Mouse (Mus musculus) adrenal gland, postnatal 25 days (tissue): ENCODE measurements at regions not wholly inside any gene's neighbourhood (a gene's known extent, or its start where the extent isn't known, plus 50 kb on each side); places are given as distances from the start of the nearest gene placed in this dataset.
A peak's percentile ranks its signal among the peaks of the same experiment; 100 is the strongest.

Experiments
- DNase-seq: peaks from one replicate; pipeline ENCODE4 v3.0.0; 2021; ENCODE audit warnings: mixed read lengths

DNA sequence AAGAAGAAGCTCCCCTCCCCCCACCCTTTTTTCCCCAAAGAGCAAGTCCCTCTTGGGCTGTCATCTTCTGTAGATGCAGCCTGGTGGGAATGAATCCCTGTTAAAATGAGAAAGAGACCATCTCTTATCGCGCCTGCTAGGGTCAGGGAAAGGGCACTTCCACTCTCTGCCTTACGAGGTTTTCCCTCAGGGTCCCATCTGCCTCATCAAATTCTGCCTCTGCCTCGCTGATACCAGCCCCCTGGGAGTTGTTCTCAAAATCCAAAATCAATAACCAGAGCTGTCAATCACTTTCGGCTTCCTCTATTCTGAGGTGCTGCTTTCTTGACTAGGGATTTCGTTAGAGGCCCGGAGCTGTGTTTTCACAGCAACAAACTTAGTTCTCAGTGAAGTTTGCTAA lies 255.7 kb downstream of the Stim2 start:
- DNase-seq = no peak

DNA sequence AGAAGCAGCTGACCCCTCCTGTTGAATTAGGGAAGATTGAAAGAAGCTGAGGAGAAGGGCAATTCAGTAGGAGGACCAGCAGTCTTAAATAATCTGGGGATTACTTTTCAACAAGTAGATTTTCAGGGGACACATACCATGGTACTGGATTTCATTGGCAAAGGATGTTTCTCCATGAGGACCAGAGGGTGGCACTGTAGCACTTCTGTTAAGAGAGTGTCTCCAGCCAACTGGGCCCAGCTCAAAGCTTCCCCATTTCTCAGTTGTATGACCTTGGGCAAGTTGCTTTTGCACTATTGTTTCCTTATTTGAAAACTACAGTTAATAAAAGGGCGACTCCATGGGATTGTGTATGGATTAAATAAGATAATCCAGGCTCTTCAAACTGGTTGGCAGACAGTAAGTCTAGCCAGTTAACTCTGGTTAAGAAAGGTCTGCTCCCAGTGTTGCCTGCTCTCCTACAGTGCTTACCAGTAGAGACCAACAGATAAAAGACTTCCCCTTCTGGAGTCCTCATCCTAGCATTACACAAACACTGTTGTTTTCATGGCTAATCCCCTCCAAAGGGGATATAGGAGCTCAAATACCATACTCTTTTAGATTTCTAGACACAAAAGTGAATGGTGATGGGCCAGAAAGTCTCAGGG lies 259.9 kb downstream of the Stim2 start:
- DNase-seq = peak; percentile 10

DNA sequence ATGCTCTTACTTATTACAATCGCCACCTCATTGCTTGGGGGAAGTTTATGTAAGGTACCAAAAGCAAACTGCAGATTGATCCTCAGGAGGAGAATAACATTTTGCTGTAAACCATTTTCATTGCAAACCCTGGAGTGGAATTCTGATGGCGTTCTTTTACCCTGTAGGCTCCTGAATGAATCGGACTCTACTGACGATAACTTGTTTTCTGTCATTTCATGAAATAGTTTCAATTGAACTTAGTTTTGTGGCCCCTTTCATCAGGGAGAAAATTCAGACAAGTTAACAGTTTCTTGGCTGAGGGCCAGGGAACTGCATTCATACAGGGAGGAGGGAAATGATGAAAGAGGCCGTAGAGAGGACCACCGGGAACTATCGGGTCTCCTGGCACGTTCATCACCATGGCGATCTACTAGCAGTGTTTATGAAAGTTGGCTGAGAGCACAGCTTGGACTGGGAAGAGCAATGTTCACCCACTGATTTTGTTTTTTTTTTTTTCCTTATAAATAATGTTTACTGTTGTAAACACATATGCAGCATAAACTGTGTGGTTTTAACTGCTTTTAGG lies 266.7 kb downstream of the Stim2 start:
- no peak for DNase-seq

DNA sequence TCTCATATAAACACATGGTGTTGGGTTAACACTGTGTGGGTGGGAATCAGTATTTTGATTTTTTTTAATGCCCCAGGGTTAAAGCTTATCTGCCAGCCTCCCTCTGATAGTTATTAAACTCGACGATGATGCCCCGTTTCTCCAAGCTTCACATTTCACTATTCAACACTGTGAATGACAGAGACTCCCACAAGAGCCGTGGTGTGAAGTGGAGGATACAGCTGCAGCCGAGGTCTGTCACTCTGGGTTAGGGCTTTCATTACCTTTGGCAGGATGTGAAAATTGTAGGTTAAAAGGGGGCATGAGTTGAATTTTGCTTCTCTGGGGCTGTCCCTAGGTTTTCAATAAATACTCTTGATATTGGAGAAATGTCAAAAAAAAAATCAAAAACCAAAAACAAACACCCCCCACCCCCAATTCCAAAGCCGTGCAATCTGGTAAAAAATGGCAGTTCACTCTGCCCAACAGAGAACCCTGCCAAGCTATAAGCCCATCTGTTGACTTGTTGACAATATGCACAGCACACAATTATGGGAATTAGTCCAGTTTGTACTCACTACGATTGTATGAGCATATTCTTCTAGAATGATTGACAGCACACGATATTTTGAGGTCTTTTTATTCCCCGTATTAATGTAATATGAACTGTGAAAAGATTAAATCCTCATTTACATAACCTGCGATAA lies 269.7 kb downstream of the Stim2 start:
- no peak for DNase-seq

DNA sequence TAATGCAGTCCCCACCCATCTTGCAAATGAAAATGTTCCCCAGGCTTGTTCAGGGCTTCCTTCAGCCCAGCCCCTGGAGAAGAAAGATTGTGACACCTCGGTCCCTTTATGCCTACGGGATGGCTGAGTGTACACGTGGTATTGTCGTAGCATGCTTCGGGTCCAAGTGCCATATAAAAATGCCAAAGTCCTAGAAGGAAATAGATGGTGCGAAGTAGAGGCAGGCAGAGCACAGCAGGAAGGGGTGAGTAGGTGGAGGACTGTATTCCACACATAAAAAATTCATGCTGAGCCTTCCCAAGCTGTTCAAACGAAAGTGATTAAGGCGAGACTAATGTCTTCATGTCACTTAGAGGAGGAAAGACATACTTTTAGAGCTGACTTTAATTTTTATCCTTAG lies 281.1 kb downstream of the Stim2 start:
- DNase-seq = no peak

DNA sequence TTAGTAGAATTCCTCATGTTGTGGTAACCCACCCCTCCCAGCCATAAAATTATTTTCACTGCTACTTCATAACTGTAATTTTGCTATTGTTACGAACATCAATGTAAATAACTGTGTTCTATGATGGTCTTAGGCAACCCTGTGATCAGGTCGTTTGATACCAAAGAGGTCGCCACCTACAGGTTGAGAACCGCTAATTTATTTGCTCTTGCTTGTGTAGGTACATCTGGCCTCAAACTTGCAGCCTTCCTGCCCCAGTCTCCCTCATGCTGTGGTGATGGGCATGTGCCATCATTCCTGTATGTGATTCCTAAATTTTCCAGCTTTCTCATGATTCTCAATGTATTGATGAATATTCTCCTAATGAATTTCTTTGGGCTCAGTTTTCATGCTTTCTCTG lies 282.4 kb downstream of the Stim2 start:
- DNase-seq = no peak

DNA sequence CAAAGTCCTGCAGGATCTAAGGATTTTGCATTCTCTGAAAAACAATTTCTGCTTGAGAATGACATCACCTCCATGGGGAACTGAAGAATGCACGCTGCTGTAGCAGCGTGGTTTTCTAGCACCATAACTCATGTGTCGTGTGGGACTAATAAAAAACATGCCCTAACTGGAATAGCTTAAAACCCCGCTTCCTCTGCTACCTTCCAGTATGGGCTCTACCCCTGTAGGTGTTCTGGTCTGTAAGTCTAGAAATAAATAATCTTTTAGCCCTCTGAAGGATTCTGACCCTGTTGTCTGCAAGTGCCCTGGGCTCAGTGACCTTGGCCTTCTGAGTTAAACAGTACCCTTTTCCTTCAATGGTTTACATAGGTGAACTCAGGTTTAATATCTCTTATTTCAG lies 282.8 kb downstream of the Stim2 start:
- DNase-seq = no peak

DNA sequence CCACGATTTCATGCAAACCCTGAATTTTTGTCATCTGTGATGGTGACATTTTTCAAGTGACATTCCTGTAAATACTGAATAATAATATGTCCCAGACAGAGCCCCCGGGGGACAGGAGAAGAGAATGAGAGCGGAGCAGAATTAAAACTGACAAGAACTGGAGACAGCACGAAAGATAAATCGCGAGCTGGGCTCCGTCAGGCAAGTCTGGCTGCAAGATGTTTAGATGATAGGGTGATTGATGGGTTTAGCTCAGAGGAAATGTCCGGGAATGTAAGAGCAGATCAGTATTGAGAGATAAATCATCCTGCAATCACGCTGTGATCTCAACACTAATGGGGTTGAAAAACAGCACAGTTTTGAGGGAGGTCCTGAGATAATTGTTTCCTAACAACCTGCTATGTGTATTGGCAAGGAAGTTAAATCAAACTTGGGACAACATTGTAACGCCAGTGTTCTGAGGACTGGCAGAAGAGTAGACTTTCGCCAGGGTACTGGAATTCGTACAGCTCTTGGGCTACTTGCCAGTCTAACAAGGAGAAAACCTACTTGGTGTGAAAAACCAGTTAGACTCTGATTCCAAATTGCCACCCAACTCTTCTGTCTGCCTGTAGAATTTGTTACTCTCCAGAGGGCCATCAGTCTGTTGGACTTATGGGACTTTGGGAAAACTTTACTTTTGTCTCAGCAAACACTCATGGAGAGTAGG lies 292.2 kb downstream of the Stim2 start:
- no peak for DNase-seq

DNA sequence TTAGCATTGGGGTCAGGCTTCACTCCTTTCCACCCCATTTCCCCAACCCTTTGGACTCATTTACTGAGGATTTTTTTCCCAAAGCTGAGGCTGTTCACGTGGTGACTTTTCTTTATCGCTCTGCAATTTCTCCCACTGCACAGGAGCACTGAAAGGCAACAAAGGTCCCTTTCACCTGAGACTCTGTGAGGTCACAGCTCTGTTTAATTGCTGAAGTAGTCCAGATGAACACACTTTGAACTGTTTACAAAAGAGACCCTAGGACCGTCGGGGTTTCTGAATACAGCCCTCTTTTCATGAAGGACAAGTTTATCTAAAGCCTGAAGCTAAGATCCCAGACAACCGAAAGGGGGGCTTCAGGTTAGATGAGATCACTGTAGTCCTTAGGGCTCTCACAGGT lies 293.6 kb downstream of the Stim2 start:
- no peak for DNase-seq

DNA sequence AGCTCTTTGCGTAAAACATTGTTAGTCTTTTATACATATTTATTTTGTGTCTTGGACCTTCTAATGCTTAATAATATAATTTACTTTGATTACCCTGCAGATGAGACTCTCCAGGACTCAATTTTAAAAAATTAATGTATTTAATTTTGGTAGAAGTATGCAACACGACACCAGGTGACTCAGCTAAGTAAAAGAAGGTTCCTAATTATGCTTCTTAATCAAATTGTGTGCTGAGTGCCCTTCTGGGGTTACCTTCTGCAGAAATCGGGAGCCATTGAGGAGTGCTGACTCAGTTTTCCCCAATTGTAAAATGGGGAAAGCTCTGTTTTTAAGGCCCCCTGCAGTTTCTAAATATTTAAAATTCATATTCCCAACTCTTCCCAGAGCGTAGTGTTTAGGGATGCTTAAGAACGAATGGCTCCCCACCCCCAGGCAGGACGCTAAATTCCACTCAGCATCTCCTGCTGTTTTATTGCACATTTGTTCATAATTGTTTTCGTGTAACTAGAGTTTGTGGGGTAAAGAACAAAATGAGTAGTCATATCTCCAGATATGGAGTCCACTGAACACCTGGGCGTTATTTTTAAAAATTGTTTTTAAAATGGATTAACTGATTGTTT lies 315.5 kb downstream of the Stim2 start:
- DNase-seq = no peak

DNA sequence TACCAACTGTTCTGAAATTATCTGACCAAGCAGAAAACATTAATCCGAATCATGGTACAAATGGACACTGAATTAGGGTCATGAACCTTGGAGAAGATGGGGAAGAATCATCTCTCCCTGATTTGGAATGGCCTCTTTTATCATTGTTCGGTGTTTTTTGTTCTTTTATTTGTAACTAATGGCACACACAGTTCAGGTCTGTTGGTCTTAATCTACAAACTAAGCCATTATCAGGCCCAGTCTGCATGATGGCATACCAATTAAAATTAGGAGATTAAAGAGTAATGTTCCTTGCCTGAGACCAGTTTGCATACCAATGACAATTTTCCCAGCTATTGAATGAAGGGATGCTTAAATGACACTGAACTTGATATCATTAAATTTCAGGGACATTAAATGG lies 332.1 kb downstream of the Stim2 start:
- no peak for DNase-seq

DNA sequence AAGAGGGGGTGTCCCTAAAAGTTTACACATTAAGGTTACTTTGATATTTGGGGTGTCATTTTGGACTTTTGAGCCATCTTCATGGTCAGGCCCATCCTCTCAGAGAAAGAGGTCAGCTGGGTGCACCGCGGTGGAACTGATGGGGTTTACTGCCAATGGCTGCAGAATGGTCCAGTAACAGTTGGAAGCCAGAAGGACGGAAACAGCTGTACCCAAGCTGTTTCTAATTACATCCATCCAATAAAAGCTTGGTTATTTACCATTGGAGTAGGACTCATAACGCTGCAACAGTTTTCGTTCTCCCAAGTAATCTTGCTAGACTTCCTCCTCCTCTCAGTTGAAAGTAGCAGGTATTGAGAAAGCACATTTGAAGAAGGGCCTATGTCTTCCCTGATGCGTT lies 344.7 kb downstream of the Stim2 start:
- DNase-seq = no peak

DNA sequence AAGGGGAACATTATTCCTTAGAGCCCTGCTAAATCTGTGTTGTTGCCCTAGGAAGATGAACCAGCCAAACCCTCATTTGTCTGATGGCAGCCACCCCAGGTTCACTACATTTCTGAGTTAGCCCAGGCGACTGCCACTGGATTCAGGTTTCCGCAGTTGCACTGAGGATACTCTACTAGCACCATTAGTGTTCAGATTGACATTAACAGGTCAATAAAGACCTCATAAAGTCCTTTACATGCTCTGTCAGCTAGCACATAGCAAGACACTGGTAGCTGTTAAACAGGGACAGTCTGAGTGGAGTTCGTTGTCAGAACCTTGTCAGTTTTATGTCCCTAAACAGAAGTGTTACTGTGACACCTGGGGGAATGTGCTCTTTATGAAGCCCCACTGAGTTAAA lies 345.1 kb downstream of the Stim2 start:
- DNase-seq = no peak

DNA sequence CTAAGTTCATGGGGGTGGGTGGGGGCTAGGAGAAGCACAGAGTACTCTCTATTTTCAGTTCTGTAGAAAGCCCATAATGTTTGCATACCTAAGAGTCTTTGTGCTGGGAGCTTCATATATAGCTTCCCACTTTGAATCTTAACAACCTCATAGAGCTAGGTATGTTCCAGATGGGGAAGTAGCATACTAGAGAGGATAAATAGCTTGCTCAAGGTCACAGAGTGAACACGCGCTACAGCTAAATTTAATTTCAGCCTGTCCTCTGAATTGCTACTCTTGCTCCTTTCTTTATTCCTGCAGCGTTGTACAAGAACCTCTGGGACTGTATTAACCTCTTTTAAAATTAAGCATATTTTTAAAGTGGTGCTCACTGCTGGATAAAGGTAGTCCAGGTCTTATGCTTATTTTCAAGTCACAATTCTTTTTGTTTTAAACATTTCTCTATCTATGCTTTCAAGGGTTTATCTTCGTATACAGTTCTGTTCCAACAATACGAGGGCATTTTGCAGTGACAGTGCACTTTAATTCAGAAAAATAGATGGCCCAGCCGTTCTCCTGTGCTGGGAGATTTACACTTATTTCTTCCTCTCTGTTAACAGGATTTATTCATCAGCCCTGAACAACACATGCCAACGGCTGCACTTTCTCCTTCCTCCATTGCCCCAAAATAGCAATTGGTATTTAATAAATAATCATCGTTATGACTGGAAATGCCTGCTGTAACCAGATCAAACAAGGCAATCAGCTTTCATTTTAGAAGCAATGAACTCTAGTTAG lies 350.7 kb downstream of the Stim2 start:
- no peak for DNase-seq

DNA sequence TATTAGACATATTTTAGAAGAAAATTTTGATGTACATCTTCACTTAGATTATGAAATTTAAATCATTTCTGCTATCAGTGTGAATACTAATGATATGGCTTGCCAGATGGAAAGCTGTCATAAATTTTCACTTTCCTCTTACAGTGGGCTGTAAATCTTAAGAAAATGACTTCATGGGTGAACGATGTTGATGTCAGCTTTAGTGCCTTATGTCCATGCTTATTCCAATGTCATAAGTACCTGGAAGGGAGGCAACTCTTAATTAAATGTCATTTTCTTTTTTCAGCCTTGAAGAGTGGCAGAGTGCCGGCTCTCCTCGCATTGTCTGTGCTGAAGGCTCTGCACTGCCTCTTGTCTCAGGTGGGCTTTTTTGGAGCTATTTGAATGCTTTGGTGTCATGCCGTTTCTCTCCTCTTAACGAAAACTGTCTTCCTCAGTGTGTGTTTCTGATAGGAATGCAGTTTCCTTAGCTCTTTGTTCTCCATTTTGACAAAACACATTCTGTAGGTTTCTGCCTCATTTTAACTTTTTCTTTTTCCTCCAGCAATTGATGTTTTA lies 351.6 kb downstream of the Stim2 start:
- no peak for DNase-seq

DNA sequence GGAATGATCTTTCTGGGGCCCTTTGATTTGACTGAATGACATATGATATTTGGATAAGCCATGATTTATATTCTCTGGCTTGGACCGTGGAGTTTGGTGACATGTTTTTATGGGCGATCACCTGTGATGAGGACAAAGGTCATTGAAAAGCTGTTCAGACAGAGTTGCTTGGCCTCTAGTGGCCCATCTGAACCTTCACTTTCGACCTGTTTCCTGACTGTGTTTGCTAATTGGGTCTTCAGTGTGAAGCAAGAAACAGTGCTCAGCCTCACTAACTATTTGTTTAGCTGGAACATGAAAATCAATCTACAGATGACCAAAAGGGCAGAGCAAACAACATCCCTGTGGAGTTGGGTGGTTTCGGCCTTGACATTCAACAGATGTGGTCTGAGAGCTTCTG lies 357.8 kb downstream of the Stim2 start:
- no peak for DNase-seq

DNA sequence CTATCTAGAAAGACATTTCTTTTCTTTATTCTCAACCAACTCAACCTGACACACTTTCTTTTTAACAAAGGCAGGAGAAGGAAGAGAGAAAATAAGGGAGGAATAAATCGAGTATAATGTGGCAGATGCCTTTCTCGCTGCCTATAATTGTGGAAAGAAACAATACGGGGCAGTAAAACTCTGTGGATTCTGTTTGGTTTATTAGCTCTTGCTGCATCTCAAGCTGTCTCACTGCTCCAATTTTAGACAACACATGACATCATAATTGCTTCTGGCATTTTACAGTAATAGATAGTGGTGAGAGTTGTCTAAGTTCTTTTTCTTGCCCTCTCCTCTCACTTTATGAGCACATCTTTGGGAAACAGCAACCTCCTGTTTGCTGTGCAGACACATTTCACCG lies 359.2 kb downstream of the Stim2 start:
- DNase-seq = no peak

DNA sequence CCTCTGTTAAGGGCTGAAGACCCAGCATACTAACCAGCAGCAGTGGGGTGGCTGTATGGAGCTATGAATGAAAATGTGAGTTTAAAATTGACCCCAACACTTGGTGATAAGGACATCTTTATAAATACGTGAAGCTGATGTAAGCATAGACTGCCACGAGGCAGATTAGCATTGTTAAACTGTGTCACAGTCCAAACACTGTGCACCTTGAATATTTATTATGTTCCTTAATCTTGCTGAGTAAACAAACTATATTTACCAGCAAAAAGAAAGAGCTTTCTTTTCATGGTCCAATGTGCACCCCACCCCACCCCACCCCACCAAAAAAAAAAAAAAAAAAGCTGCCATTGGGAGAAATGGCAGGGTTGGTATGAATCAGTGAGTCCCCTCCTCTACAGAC lies 359.9 kb downstream of the Stim2 start:
- no peak for DNase-seq
